Mouse (Mus musculus) frontal cortex, postnatal 25 days (tissue): ENCODE data around the gene Misp.

Experiments used
- DNase-seq, 2 experiments: peaks; one replicate each; pipeline ENCODE4 v3.0.0; 2022; ENCODE audit warnings: low spot score in 2 of 2

Gene Misp

GRCm38 (mm10) chr10:79854801-79855541, 34.2 kb downstream of the Misp start:
- no peak for DNase-seq

GRCm38 (mm10) chr10:79855558-79856184, 34.9 kb downstream of the Misp start:
- no peak for DNase-seq

- DNase-seq = no peak
These were observed 35.5 kb downstream of the Misp start for GRCm38 (mm10) chr10:79856280-79856679.

- DNase-seq = no peak
These were observed 36.1 kb downstream of the Misp start for GRCm38 (mm10) chr10:79856704-79857451.

- no peak for DNase-seq
These were observed 36.6 kb downstream of the Misp start for GRCm38 (mm10) chr10:79857452-79857811.

- no peak for DNase-seq
These were observed 37.1 kb downstream of the Misp start for GRCm38 (mm10) chr10:79857894-79858293.

GRCm38 (mm10) chr10:79858416-79859074, 37.8 kb downstream of the Misp start:
- no peak for DNase-seq

GRCm38 (mm10) chr10:79859116-79859515, 38.3 kb downstream of the Misp start:
- no peak for DNase-seq

- no peak for DNase-seq
These were observed 39.5 kb downstream of the Misp start for GRCm38 (mm10) chr10:79860079-79860911.

- DNase-seq = no peak
These were observed 40.6 kb downstream of the Misp start for GRCm38 (mm10) chr10:79861230-79862048.

GRCm38 (mm10) chr10:79862049-79862788, 41.4 kb downstream of the Misp start:
- no peak for DNase-seq

GRCm38 (mm10) chr10:79862925-79863324, 42.1 kb downstream of the Misp start:
- no peak for DNase-seq

- no peak for DNase-seq
These were observed 43.8 kb downstream of the Misp start for GRCm38 (mm10) chr10:79864351-79865188.

GRCm38 (mm10) chr10:79865189-79865601, 44.4 kb downstream of the Misp start:
- DNase-seq = no peak

- DNase-seq = no peak
These were observed 45.1 kb downstream of the Misp start for GRCm38 (mm10) chr10:79865801-79866295.

GRCm38 (mm10) chr10:79866601-79867000, 45.8 kb downstream of the Misp start:
- DNase-seq = no peak

GRCm38 (mm10) chr10:79871845-79872244, 51.1 kb downstream of the Misp start:
- DNase-seq = no peak

GRCm38 (mm10) chr10:79872862-79873261, 52.1 kb downstream of the Misp start:
- no peak for DNase-seq

GRCm38 (mm10) chr10:79873313-79873712, 52.5 kb downstream of the Misp start:
- DNase-seq = no peak
